Mouse (Mus musculus): ENCODE results near the gene Tagln2.

- TF ChIP-seq ZC3H11A (IDR thresholded peaks at IDR 0.05; ENCODE audit: borderline replicate concordance, low read depth, low read length) = no peak
- no peak for TF ChIP-seq HCFC1 (IDR thresholded peaks at IDR 0.05; ENCODE audit: borderline replicate concordance, insufficient read depth, low read length)
- no peak for TF ChIP-seq CHD2 (IDR thresholded peaks at IDR 0.05; ENCODE audit: low read depth, low read length)
- TF ChIP-seq ZNF384 (IDR thresholded peaks at IDR 0.05; ENCODE audit: low read depth, low read length) = no peak
Observed at GRCm38 (mm10) chr1:172487859-172488258, 12.0 kb upstream of the Tagln2 start.

Data from ES-E14 (cell line).